Mouse (Mus musculus) thymus, postnatal 25 days (tissue): ENCODE data around the gene Lekr1.
A peak's percentile ranks its signal among the peaks of the same experiment; 100 is the strongest.

Source experiments
- DNase-seq: peaks from one replicate; pipeline ENCODE4 v3.0.0; 2022

Gene Lekr1

DNA sequence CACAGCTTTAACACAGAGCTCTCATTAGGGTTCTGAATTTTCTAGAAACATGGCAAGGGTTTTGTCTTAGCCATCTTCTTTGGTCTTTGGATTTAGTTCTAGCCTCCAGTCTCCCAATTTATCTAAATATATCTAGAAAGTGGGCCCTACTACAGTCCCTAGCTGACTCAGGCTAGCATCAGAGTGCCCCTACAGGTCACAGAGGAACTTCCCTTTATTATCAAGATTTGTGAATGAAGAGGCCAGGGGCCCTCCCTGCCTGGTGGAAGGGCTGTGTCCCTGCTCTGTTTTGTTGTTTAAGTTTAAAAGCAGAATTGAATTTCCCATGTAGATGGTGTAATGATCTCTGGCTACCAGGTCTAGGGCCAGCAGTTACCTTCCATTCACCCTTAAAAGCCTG, 173.6 kb downstream of the Lekr1 start:
- no peak for DNase-seq

DNA sequence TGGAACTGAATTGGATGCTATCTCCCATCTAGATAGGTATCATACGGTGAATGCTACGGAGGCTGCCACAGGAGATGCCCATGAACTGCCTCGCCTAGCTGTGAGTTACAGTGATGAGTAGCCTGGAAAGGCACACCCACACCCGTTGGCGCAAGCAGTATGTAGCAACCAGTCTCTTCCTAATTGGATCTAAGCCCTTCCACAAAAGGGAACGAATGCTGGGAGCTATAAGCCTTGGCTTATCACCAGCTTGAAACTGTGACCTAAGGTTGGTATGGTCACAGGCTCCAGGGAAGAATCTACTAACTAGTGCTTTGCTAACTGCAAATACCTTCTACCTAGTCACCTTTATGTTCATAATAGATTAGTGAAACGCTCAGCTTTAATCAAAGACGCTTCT, 175.1 kb downstream of the Lekr1 start:
- DNase-seq = no peak

DNA sequence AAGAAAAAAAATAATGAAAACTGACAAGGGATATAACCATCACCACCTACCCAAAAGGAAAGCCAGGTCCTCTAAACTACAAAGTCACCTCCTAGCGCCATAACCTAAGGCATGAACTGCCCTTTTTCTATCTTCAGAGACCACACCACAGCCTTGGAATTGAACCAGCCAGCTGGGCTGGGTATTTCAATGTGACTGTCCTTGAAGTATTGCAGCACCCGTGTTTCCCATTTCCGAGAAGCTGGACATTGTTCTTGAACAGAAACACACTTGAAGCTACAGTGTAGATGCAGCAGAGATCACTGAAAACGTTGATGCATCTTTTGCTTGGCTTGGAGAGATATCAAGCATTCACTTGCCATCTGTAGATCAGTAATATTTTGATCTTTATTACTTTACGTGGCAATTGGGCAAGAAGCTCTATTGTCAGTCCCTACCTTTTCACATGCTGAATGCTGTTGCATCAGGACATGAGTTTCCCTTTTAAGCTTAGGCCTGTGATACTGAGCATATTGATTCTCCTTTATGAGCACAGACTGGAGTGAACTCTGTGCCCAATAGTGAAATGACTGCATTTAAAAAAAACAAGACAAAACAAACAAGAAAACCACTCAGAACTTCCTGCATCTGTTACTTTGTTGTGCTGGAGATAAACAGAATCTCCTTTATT, 176.6 kb downstream of the Lekr1 start:
- DNase-seq = no peak

DNA sequence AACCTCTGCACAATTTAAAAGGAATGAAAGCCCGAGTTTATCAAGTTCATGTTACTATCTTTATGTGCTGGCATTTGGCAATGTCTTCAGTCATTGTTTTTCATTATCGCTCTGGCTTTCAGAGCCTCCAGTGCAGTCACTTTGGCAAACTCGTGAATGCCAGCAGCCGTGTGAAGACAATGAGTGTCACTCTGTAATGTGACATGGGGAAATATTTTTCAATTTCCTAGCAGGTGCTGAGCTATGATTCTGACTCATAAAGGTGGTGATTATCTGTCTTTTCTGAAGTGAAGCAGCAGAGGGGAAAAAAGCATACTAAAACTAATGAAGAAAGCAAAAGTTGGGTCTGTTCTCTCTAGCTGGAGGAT, 177.1 kb downstream of the Lekr1 start:
- no peak for DNase-seq

DNA sequence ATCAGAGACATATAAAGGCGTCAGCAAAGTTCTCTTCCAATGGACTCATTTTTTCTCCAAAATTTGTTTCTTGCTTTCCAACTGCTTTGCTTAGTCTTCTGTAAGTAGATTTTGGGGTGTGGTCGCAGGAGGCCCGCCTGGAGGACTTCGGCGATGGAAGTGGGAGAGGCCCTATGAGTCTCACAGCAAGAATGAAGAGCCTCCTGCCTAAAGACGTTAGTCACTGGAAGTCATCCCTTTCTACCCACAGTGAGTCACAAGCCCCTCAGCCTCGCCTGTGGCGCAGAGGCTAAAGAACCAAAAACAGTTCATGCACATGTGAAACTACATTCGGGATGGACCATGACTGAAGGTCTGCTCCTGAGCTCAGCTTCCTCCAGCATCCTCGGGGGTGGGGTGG, 178.3 kb downstream of the Lekr1 start:
- DNase-seq = no peak

DNA sequence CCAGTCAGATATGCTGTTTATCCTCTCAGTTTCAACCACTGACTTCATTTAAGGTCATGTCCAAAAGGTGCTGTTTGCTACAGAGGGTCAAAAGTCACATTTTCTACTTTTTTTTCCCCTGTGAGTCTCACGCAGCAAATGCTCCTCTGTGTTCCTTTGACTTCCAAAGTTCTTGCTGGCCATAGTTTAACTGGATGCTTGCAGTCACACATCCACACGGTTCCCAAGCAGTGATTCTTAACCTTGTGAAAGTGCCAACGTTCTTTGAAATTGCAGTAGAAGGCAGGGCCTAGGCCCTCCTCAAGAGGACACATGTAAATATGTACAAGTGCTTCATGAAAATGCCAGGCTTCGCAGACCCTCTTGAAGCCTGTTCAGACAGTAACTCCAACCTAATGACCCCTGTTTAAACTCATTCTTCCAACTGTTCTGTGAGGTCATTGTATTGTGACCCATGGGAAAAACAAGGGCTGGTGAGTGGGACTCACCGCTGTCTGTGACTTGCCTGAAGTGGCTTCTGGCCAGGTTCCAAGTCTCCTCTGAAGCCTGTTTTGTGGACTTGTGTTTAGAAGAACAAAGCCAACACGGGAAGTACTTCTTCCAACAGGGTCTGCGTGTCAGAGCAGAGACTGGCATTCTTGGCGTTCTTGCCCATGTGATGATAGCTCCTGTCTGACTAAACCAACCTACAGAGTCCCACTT, 179.0 kb downstream of the Lekr1 start:
- no peak for DNase-seq

DNA sequence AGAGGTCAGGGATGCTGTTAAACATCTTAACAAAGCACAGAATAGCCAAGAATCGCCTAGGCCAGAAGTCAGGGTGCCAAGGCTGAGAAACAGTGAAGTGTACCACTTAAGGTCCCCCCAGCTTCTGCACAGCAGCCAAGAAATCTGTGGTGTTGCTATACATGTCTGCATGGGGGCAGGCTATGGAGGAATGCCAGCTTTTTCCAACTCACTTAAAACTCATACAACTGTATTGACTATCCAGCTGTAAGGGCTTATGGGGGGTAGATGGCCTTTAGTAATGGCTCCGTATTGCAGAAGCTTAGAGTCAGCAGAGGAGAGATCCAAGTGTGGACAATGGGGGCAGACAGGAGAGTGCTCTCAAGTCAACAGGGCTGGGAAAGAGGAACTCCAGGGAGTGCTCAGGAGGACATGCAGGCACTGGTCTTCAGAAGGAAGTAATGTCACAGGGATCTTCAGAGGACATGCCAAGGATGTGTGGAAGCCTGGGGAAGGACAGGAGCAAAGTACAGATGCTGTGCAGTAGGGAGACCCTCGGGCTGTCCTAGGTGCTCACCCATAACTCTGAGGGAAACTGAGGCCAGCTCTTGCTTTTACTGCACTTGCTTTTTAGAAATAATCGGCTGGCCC, 181.2 kb downstream of the Lekr1 start:
- no peak for DNase-seq

DNA sequence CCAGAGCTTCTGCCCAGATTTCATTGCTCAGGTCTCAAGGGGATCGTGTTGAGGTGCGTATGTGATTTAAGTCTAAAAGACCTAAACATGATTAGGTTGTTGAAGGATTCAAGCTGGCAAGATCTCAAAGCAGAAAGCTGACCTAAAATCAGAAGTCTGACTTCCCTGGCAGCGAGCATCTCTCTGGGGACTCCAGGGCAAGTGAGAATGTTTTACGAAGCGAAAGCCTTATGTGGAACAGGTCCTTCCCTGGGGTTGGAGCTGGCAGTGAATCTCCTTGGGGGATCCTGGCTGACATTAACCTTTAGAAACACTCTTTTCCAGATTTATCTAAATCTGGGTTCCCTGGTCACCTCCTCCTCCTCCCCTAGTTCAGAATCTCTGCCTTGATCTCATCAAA, 187.7 kb downstream of the Lekr1 start:
- no peak for DNase-seq

DNA sequence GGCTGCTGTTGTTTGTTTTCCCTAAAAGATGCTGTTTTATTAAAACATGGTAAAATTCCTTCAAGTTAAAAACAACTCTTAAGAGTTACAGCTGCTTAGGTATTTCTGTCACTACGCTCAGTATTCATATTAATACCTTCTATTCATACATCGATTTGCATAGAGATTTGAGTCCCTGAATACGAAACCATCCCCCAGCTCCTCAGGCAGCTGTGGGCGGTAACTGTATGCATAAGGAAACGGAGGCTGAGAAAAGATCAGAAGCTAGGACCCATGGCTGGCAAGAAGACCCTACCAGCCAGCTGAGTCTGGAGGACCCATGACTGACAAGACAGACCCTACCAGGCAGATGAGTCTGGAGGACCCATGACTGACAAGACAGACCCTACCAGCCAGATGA, 189.5 kb downstream of the Lekr1 start:
- no peak for DNase-seq

DNA sequence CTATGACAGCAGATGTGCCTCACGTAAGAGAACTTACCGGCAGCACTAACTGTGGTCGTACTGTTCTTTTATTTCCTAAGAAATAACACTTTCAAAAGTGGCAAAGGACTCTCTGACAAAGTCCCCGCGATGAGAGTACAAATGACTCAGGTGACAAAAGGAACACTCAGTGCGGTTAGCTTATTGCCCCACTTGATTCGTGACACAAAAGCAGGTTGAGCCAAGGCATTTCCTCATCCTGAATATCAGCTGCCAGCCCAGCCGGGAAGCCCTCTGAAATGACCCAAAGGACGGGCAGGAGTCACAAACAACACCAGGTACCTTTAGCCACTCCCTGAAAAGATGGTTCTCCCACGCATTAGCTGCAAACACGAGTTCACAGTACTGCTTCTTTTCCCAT, 192.1 kb downstream of the Lekr1 start:
- no peak for DNase-seq

DNA sequence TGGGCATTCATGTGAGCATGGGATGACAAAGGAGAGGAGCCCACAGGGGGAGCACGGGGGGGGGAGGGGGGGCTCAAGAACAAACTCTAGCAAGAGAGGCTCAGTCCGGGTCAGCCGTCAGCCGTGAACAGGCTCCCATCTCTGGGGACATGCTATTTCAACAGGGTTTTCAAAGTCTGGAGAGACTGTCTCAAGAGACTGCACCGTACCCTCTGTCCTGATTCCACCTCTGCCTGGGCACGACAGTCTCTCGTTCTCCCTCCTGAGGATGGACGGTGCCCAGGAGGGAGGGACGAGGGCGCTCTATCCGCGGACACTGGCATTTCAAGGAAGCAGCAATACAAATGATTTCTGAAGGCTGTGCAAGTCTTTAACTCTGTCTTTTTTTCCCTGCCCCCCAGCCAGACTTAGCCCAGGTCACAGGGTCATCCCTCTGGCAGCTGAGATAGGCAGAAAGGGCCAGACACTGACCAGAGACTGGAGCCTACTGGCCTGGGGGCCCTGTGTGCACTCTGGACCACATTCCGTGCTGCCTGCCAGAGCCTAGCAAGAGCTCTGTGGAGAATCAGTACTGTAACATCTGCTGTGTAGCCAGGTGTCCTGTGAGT, 192.8 kb downstream of the Lekr1 start:
- DNase-seq = no peak

DNA sequence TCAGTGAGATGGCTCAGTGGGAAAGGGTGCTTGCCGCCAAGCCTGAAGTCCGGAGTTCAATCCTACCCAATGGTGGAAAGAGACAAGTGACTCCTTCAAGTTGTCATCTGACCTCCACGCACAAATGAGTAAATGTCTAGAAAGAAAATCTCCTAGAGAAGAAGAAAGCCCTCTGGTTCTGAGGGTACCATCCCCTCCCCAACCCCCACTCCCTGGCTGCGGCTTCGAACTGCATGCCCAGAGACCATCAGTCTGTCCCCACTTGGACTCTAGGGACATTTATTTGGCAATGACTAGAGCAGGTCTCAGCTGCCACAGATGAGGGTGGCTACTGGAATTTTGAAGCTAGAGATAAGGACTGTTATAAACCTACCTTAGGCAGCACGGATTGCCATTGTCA, 193.7 kb downstream of the Lekr1 start:
- no peak for DNase-seq

DNA sequence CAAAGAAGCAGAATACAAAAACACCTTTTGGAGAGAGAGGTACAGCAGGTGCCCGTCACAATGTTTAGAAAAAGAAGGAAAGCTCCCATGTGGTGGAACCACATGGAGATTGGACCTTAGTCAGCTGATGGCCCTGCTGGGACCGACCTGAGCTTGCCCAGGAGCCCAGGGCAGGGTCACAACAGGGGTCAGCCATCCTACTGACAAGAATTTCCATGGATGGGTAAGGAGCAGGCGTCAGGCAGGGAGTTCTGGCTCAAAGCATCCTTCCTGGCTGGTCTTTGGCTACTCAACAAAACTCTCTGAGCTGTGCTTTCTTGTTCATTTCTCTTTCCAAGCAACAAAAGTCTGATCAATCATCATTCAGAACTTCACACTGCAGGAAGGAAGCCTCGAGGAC, 194.9 kb downstream of the Lekr1 start:
- no peak for DNase-seq

DNA sequence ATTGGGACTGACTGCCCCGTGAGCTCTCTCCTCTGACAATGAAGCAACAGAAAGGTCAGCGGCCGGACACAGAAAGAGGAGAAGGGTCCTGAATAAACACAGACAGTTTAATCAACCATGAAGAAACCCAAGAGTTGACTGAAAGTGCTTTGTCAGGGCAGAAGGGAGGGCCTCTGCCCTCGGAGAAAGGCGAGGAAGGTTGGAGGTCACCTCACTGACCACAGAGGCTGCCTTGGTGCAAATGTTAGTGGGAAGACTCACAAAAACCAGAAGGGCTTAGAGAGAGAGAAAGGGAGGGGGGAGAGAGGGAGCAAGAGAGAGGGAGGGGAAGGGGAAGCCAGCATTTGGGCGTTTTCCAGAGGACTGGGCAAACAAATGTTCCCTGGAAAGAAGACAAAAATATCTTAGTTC, 195.4 kb downstream of the Lekr1 start:
- no peak for DNase-seq

DNA sequence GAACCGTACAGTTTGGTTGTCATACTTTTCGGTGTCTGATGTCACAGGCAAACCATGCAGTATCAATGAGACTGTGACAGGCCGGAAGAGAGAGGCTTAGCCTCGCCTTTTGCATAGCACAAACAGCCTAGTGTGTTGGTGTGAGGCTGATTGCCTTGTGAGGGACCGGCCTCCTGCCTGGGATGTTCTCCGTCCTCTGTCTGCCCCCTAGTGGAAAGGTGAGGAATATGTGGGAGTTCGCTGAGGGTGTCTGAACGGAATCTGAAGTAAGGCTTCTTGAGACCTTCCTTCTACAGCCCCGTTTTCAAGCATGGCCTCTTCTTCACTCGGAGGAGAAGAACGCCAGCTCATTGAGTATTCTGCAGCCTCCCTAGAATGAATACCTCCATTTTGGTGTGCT, 197.3 kb downstream of the Lekr1 start:
- DNase-seq = peak; percentile 81

DNA sequence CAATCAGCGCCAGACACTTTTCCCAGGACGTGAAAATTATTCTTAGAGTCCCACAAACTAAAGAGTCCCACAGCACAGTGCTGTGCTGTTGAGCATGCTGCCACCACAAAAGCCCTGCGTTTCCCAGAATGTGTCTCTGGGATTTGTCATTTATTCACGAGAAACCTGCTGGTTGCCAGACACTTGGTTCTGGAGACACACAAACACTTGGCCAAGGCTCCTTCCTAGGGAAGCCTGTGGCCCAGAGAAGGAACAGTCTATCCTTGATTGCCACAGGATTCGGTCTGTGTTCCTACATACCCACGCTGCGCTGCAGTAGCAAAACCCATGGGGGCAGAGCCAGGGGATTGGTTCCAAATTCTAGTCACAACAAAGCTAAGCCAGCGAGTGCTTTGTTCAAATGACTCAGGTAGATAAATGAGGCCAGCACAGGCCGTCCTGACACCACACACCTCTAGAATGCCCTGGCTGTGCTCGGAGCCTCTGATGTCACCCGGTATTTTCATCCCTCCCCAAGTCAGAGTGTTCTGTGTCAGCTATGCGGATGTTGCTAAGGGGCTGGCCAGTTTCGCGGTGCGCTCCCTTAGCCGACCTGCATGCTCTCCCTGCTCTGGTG, 197.8 kb downstream of the Lekr1 start:
- no peak for DNase-seq

DNA sequence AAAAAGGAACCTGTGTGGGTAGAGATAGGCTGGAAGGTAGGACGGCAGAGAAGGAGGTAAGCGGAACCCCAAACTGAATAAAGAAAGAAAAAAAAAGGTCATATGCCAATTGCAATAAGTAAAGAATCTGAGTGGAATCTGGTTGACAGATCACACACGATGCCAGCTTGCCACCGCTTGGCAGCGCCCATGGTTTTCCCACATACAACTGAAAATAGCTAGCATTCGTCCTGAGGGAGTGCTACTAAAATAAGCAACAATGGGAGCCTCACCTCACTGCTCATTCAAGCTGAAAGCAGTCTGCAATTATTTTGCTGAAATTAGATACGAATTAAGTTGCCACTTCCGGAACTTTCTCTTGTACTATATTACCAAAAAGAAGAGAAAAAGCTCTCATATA, 202.9 kb downstream of the Lekr1 start:
- DNase-seq = no peak

DNA sequence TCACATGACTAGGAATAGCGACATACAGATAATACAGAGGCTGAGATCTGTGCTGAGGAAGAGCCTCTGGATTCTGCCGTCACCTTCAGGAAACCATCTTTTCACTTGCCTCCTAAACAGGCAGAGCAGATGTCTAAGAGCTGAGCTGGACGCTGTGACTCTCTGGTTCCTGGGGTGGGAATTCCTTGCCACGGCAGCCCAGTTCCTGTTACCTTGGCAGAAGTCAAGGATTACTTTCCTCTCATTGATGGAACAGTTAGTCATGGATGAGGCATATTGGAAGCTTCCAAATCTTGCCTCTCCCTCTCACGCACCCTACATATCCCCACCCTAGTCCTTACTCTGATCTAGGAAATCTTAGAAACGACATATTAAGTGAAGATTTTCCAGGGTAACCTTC, 203.7 kb downstream of the Lekr1 start:
- no peak for DNase-seq

DNA sequence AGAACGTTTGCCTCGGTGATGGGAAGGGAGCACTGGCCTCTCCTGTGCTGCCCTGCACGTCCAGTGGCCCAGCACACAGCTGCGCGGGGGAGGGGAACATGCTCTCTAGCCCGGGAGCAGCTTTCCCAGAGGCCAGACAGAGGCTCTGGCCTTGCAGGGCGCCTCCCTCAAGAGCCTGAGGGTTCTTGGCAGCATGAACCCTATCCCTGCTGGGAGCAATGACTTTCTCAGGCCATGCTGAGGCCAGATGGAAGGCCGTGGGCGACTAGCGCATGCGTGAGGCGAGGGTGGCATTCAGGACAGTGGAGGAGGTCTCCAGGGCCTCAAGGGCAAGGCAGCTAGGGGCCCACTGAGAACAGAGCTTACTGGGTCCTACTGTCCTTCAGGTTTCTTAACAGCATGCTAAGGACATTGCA, 205.2 kb downstream of the Lekr1 start:
- no peak for DNase-seq

DNA sequence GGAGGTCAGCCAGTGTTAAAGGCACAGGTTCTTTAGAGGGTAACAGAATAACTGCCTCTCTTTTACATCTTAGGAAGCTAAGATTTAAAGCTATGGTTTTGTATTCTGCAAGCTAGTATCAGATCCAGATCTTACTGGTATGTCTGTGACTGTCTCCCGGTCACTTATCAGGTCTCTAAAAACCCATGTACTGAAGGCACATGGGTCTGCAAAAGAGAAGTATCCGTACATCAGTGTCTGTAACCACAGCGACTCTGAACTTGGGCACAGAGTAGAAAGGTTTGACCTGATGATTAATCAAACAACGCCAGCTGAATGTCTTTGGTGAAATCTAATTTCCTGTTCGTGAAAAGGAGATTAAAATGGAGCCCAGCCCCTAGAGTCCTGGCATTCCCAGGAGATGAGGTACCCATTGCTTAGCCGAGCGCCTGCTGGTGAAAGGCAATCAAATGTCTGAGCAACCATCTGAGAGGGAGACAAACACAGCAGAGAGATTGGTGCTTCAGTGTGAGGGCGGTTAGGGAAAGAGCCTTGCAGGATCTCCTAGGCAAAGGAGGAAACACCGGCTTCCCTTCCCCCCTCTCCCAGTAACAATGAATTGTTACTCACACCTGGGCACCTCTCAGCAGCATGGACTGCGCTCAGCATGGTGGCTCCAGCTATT, 205.7 kb downstream of the Lekr1 start:
- no peak for DNase-seq

DNA sequence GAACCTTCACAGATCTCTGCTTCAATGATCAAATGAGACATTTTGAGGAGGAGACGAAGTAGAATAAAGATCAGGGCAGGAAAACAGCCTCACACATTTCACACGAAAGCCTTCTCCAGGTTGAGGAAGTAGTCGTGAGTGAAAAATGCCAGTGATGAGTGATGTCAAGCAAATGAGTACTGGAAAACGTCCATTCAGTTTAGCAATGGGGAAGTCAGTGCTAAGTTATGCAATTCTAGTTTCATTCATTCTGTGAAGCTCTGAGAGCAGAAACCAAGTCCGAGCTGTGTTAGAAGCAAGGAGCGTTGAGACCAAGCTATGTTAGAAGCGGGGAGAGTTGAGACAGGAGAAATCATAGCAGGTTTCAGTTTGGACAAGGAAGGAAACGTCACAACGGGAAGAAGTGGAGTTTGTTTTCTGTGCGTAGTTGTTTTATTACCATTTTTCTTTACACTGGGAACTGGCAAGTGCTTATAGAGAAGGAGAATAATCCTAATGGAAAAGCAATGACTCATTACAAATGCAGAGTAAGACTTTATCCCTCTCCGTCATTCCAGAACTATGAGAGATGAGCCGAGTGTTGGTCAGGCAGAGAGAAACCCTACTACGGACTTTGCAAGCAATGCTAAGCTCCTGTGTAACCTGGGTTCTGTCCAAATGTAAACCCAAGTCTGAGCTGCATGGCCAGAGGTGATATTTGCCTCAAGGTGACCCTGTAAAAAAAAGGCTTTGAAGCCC, 207.2 kb downstream of the Lekr1 start:
- DNase-seq = no peak
